In genomic region chrX:12587958-12588355, GRCm38 (mm10) we compare ENCODE assay signal across 8 mouse cellular contexts. TPM values are rescaled to one million over a fixed set of nuclear protein-coding genes. Genes with fewer than 3 reads are reported as not detected.
DNase-seq lines count a peak whose midpoint lies in the region; ATAC-seq lines count a peak whose summit lies in the region.

No protein-coding gene starts in this region.

- H3K27me3 ChIP-seq in kidney, embryonic 15.5 days, result peaks cover 20% of the 10 kb centered on the region
- H3K27me3 ChIP-seq in hindbrain, embryonic 11.5 days (ENCODE audit: control insufficient read depth, insufficient read depth, low read length), result no peaks in the 10 kb centered on the region

- H3K4me2 ChIP-seq in kidney, embryonic 15.5 days, result peak overlapping the region; percentile 57
- peak overlapping the region; percentile 42 for H3K4me2 ChIP-seq in hindbrain, embryonic 11.5 days (replicated peaks; ENCODE audit: low read depth, low read length)

- H3K27ac ChIP-seq in kidney, embryonic 15.5 days, result peak overlapping the region; percentile 83
- H3K27ac ChIP-seq in hindbrain, embryonic 11.5 days (ENCODE audit: low read depth, low read length), result peak overlapping the region; percentile 70

- H3K4me1 ChIP-seq in kidney, embryonic 15.5 days, result 0 out of 2 replicates have a peak, but pooled peaks cover 11% of the 10 kb centered on the region
- no peaks in the 10 kb centered on the region for H3K4me1 ChIP-seq in hindbrain, embryonic 11.5 days (replicated peaks; ENCODE audit: control insufficient read depth, insufficient read depth, low read length)

- no peaks in the 10 kb centered on the region for H3K36me3 ChIP-seq in kidney, embryonic 15.5 days
- H3K36me3 ChIP-seq in hindbrain, embryonic 11.5 days (ENCODE audit: control insufficient read depth, insufficient read depth, low read length), result no peaks in the 10 kb centered on the region

- WGBS in kidney, embryonic 15.5 days, result 23% methylated on average over 17 of the region's 18 CpGs
- WGBS in hindbrain, embryonic 11.5 days, result 14% methylated on average over 16 of the region's 18 CpGs

- H3K9ac ChIP-seq in kidney, embryonic 15.5 days, result peak overlapping the region; percentile 73
- peak overlapping the region; percentile 77 for H3K9ac ChIP-seq in hindbrain, embryonic 11.5 days (ENCODE audit: low read depth, low read length)

- DNase-seq in kidney, postnatal 36 days, result no peak
- DNase-seq in ZHBTc4 (ENCODE audit: low read depth, low spot score), result peak; percentile 6
- no peak for DNase-seq in hindbrain, embryonic 11.5 days (ENCODE audit: low spot score)
- DNase-seq in adrenal gland, adult 2 months, result no peak
- no peak for DNase-seq in cerebellum, postnatal 10 days
- no peak for DNase-seq in adrenal gland, postnatal 25 days

- H3K9me3 ChIP-seq in kidney, embryonic 15.5 days (replicated peaks), result no peaks in the 10 kb centered on the region
- H3K9me3 ChIP-seq in hindbrain, embryonic 11.5 days (ENCODE audit: control insufficient read depth, low read length), result no peaks in the 10 kb centered on the region

- ATAC-seq in kidney, embryonic 15.5 days (replicated peaks; ENCODE audit: low FRiP score), result peak; percentile 72
- peak; percentile 73 for ATAC-seq in hindbrain, embryonic 11.5 days (ENCODE audit: low FRiP score)
- ATAC-seq in megakaryocyte progenitor cell, adult 5-6 weeks (replicated peaks; ENCODE audit: poor library complexity), result peak; percentile 12; the same call in 1 of the 2 replicates

- peak overlapping the region; percentile 72 for H3K4me3 ChIP-seq in kidney, embryonic 15.5 days (replicated peaks)
- peak overlapping the region; percentile 68 for H3K4me3 ChIP-seq in hindbrain, embryonic 11.5 days (ENCODE audit: low read depth, low read length)

RNA-seq across cellular contexts. Expression of gene Atp6ap2, which starts 0.4 kb away (rescaled TPM):
- polyA plus RNA-seq in kidney, embryonic 15.5 days (2015; fragmentation: Nextera tagmentation; extraction: Ambion mirVana), result 110 and 119 TPM in 2 replicates
- polyA plus RNA-seq in hindbrain, embryonic 11.5 days (2014; fragmentation: Nextera tagmentation; extraction: Ambion mirVana), result 100 and 109 TPM in 2 replicates
- 218 and 255 TPM in 2 replicates for total RNA-seq in megakaryocyte progenitor cell, adult 5-6 weeks (2015)
- 166 and 171 TPM in 2 replicates for total RNA-seq in megakaryocyte progenitor cell, adult 5-6 weeks (2017)
- total RNA-seq in adrenal gland, adult 2 months (2021), result 10 to 100 TPM; 47.0 to 64.3 TPM
- polyA plus RNA-seq in adrenal gland, adult 2 months (2012; rRNA removed), result 2.6 and 5.2 TPM in 2 replicates
- total RNA-seq in adrenal gland, postnatal 25 days (2021), result 46.5 and 63.0 TPM in 2 replicates

Comparison
In these comparisons a context has a peak if more than half of its experiments do, and no peak if none do; other contexts are left out.
1. ATAC-seq: peak in every context shown above with its lines; median percentile 73 in hindbrain, embryonic 11.5 days; 72 in kidney, embryonic 15.5 days; 12 in megakaryocyte progenitor cell, adult 5-6 weeks.